Mouse (Mus musculus) neutrophil, adult 83 days (primary cell): ENCODE measurements around the gene Zim1. TPM values are rescaled to one million over a fixed set of nuclear protein-coding genes. Genes with fewer than 3 reads are reported as not detected.

Experiments used
- total RNA-seq, 2 experiments: library from RNA; stranded (reverse); gene quantifications; one replicate each; pipeline ENCODE4 v1.2.4; 2023

The Zim1 gene
- total RNA-seq: not detected

GRCm38 (mm10) chr7:6696241-6697045 lies at the start of gene Zim1:
TSS of gene Zim1 (minus strand) at chr7:6696450.

GRCm38 (mm10) chr7:6730241-6730640 lies 34.0 kb upstream of the Zim1 start, which contains the start of the genes Peg3 and Usp29:
TSS of gene Peg3 (minus strand) at chr7:6730431.
TSS of gene Usp29 (plus strand) at chr7:6730578.

Other genes with a start within 250 kb of the Zim1 start
- gene Olfr1336, start 240.3 kb downstream of the Zim1 start, total RNA-seq: not detected
- gene Olfr1346, start 229.3 kb downstream of the Zim1 start, total RNA-seq: not detected
- not detected for gene Olfr5, start 209.5 kb downstream of the Zim1 start, total RNA-seq
- gene Olfr1347, start 196.7 kb downstream of the Zim1 start, total RNA-seq: not detected
- not detected for gene Olfr1348, start 187.7 kb downstream of the Zim1 start, total RNA-seq
- not detected for gene Olfr1349, start 173.5 kb downstream of the Zim1 start, total RNA-seq
- gene Olfr1350, start 131.6 kb downstream of the Zim1 start, total RNA-seq: not detected
- under 1 TPM; 0.04 to 0.07 TPM for gene Peg3, start 34.0 kb upstream of the Zim1 start, total RNA-seq
- gene Usp29, start 34.1 kb upstream of the Zim1 start, total RNA-seq: not detected